Mouse (Mus musculus): Measurements from ENCODE around the gene Hist1h3e. TPM values are rescaled to one million over a fixed set of nuclear protein-coding genes. Genes with fewer than 3 reads are reported as not detected.
"Not testable (repeated sequence)": the region's sequence is repeated elsewhere in the genome, so short reads cannot be mapped to it uniquely, and the experiment has no call there.

The Hist1h3e gene
- total RNA-seq, 2 experiments from 2014 or later = 37.3 to 84.7 TPM

GRCm38 (mm10) chr13:23584331-23584730, 22.2 kb upstream of the Hist1h3e start:
- no peak for ATAC-seq (replicated peaks; ENCODE audit: low FRiP score, poor library complexity, severe bottlenecking)

DNA sequence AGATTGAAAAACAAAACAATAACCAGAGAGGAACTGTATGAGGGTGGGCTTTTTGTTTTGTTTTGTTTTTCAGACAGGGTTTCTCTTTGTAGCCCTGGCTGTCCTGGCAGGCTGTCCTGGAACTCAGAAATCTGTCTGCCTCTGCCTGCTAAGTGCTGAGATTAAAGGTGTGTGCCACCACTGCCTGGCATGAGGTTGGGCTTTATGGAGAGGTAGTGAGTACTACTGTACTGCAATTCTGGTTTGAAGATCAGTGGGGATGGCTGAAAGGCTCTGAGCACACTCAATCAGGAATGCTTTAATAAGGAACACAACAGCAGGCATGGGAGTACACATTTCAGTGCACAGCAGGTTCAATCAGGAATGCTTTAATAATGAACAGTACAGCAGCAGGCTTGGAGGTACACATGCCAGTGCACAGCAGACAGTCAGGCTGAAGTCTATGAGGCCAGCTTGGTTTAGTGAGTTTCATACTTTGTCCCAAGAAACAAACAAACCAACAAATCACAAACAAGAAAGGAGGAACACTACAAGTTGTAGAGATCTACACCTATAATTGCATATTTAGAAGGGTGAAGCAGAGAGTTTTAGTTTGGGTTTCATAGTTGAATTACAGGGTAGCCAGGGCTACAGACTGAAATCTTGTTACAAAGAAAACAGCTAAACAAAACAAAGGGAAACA, 21.4 kb upstream of the Hist1h3e start:
- ATAC-seq (replicated peaks; ENCODE audit: low FRiP score, poor library complexity, severe bottlenecking) = no peak

DNA sequence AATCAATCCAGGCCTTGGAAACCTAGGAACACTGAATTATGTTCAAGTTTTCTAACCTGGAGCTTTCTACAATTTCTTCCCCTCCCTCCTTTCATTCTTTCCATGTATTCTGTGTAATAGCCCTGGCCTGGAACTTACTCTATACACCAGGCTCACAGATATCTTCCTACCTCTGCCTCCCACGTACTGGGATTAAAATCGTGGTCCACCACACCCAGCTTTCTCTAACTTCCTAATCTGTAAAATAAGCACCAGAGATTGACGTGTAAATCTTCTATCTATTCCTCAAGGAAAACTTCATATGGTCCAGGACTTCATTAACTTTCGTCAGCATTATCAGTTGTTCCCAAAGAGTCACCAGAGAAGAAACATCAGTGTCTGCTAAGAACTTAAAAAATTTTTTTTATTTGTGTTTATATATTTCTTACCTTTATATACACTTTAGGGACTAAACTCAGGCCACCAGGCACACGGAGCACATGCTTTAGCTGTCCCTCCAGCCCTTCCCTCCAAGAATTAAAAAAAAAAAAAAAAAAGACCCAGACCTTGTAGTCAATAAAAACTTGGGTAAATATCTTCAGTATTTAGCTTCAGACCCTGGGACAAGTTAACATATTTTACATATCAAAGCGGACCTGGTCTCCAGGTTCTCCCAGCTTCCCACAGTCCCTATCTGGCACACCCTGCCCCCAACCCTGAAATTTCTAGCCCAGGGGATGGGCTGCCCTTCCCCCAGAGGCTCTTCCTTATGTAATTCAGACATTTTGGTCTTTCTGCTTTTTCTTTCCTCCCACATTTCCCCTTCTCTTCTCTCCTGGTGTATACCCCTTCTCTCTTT, 20.3 kb upstream of the Hist1h3e start:
- ATAC-seq (replicated peaks; ENCODE audit: low FRiP score, poor library complexity, severe bottlenecking) = peak; percentile 2

- ATAC-seq (replicated peaks; ENCODE audit: low FRiP score, poor library complexity, severe bottlenecking) = peak; percentile 60
Measured at GRCm38 (mm10) chr13:23581408-23582218, 19.4 kb upstream of the Hist1h3e start, which contains the start of gene Hist1h4d. Gene Hist1h4d, plus strand, starts transcription at chr13:23581598.

DNA sequence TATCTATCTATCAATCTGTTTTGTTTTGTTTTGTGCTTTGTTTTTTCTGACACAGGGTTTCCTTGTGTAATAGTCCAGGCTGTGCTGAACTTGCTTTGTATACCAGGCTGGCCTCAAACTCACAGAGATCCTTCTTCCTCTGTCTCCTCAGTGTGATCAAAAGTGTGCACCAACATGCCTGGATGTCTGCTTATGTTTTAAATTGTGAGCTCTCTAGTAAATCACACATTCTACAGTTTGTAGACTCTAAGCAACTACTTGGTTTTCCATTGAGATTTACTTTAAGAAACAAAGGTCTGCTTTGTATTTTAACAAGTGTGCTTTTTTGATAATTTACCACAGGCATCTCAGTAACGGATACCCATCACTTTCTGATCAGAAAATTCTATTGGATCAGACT, 15.7 kb upstream of the Hist1h3e start:
- ATAC-seq (replicated peaks; ENCODE audit: low FRiP score, poor library complexity, severe bottlenecking) = no peak

DNA sequence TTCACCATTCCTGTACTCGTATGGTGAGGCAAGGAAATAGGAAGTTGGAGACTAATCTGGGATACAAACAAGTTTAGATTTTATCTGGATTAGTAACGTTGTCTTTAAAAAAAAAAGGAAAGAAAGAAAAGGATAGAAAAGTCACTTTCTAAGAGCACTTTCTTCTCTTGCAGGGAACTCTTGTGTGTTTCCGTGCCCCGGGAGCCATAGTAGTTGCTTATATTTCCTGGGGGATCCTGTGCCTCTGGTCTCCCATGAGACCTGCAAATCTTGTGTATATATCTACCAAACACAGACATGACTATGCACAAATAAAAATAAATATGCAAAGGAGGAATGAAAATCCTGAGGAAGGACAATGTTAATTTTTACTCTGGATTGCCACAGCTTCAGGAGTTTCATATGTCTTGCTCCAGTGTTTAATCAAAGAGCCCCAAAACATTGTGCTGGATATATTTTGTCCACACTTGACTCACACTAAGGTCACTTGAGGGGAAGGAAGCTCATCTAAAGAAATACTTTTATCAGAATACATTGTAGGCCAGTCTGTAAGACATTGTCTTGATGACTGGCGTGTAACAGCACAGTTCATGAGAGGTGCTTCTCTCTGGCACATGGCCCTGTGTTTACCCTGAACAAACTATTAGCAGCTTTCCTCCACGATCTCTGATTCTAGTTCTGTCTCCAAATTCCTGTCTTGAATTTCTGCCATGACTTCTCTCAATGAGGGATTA, 14.9 kb upstream of the Hist1h3e start:
- ATAC-seq (replicated peaks; ENCODE audit: low FRiP score, poor library complexity, severe bottlenecking) = no peak

DNA sequence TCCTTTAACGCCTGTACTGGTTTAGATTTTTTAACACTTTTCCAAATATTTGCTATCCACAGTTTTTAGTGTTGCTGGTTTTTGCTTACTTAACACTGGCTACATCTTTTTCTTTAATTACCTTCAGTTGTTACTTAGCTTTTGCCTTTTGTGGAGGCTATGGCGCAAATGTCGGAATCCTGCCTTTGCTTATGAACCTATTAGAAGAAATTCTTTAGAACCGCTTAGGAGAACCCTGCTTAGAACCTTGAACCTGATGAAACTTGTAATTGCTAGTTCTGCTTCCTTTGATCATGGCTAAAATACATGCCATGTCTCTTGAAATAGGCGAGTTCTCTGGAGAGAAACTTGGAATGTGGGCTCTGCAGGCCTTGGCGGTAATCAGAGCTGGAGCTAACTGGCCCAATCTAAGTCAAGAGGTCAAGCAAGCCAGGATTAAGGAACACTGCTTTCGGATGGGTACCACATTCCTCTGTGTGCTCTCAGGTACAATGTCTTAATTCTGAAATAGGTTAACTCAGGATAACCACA, 14.2 kb upstream of the Hist1h3e start:
- ATAC-seq (replicated peaks; ENCODE audit: low FRiP score, poor library complexity, severe bottlenecking) = peak; percentile 7

GRCm38 (mm10) chr13:23575864-23576313, 13.7 kb upstream of the Hist1h3e start:
- not testable (repeated sequence) for ATAC-seq (replicated peaks; ENCODE audit: low FRiP score, poor library complexity, severe bottlenecking)

DNA sequence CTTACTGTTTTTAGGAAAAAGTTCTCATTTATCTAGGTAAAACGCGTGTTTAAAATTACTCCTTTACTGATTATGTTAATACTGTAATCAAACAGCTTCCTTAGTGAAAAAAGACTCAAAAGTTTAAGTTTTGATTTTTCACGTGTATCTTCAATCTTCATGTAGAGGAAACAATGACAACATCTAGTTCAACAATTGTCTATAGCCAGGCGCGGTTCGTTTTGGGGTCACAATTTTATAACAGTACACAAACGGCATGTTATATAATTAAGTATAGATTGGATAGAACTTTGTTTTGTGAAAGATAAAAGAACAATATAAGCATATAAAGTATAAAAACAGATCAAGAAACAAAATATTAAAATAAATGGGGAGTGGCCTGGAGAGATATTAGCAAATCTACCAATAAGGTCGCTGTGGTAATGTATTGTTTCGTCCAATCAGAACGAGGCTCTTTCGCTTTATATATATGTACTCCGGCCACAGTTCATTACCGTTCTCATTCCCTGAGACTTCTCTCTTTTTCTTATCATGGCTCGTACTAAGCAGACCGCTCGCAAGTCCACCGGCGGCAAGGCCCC, 13.2 kb upstream of the Hist1h3e start, which contains the start of gene Hist1h3d:
Hist1h3d (plus strand) TSS at position 493 of the 581 bp plus-strand sequence.
- peak; percentile 60 for ATAC-seq (replicated peaks; ENCODE audit: low FRiP score, poor library complexity, severe bottlenecking)

- ATAC-seq (replicated peaks; ENCODE audit: low FRiP score, poor library complexity, severe bottlenecking) = not testable (repeated sequence)
Measured at GRCm38 (mm10) chr13:23574546-23575170, 12.5 kb upstream of the Hist1h3e start.

- peak; percentile 73 for ATAC-seq (replicated peaks; ENCODE audit: low FRiP score, poor library complexity, severe bottlenecking)
Measured at GRCm38 (mm10) chr13:23573898-23574524, 11.8 kb upstream of the Hist1h3e start, which contains the start of the genes Hist1h2bf and Hist1h2ad. Gene Hist1h2bf, minus strand, starts transcription at chr13:23574196. Gene Hist1h2ad, plus strand, starts transcription at chr13:23574381.

GRCm38 (mm10) chr13:23573034-23573897, 11.1 kb upstream of the Hist1h3e start:
- ATAC-seq (replicated peaks; ENCODE audit: low FRiP score, poor library complexity, severe bottlenecking) = not testable (repeated sequence)

GRCm38 (mm10) chr13:23572218-23573033, 10.3 kb upstream of the Hist1h3e start:
- 0 out of 2 replicates have a peak, but pooled peaks have one; percentile 12 for ATAC-seq (replicated peaks; ENCODE audit: low FRiP score, poor library complexity, severe bottlenecking)

GRCm38 (mm10) chr13:23571504-23572217, 9.5 kb upstream of the Hist1h3e start:
- not testable (repeated sequence) for ATAC-seq (replicated peaks; ENCODE audit: low FRiP score, poor library complexity, severe bottlenecking)

- peak; percentile 79 for ATAC-seq (replicated peaks; ENCODE audit: low FRiP score, poor library complexity, severe bottlenecking)
Measured at GRCm38 (mm10) chr13:23571022-23571503, 8.9 kb upstream of the Hist1h3e start, which contains the start of the genes Hist1h2ae and Hist1h2bg. Gene Hist1h2ae, minus strand, starts transcription at chr13:23571220. Gene Hist1h2bg, plus strand, starts transcription at chr13:23571396.

Data from erythroblast, adult 5-6 weeks (primary cell).